Mouse (Mus musculus): ENCODE results near the gene Fbxw7.

GRCm38 (mm10) chr3:84814157-84814761 is 809 bp upstream of the Fbxw7 start:
- TF ChIP-seq CTCF (IDR thresholded peaks at IDR 0.05; ENCODE audit: borderline replicate concordance, insufficient read depth, low read length) (no peak), POLR2A (IDR thresholded peaks at IDR 0.05; ENCODE audit: low read depth, low read length) (peak; percentile 78)

Measured in embryonic fibroblast, embryonic 13.5 days (primary cell).